ENCODE assay signal across 10 mouse cellular contexts in the genomic region with DNA sequence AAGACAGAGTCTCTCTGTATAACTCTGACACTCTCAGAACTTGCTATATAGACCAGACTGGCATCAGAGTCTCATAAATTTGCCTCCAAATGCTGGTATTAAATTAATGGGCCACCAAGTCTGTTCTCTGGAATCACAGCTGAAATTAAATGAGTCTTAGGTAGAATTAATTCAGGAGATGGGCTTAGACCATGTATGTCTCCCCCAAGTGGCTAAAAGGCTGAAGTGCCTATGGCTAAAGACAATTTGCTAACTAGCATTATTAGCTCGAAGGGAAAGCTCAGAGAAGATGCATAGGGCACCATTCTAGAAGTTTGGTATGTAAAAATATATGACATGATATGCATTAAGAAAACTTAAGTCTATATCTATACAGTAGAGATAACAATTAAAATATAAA. TPM values are rescaled to one million over a fixed set of nuclear protein-coding genes. Genes with fewer than 3 reads are reported as not detected.
DNase-seq lines count a peak whose midpoint lies in the region; ATAC-seq and TF ChIP-seq lines count a peak whose summit lies in the region.
"Had no signal": no experiment of that assay in that cellular context is flagged by ENCODE, and none has a peak within 500 bp of the region (broad histone marks: within the 10 kb centered on the region; RNA-seq: fewer than 3 reads in every experiment).

No protein-coding gene starts in this region.

- 19% methylated on average over 1 of the region's 1 CpGs for WGBS in liver, embryonic 14.5 days (ENCODE audit: insufficient replicate concordance)
- WGBS in liver, embryonic 11.5 days, result 48% methylated on average over 1 of the region's 1 CpGs
- WGBS in cerebellum, adult 2 months, result 22% methylated on average over 1 of the region's 1 CpGs

- H3K27me3 ChIP-seq in liver, embryonic 14.5 days (ENCODE audit: control insufficient read depth, insufficient read depth, low read length), result no peaks in the 10 kb centered on the region
- H3K27me3 ChIP-seq in liver, embryonic 11.5 days (replicated peaks; ENCODE audit: control insufficient read depth, insufficient read depth, low read length), result no peaks in the 10 kb centered on the region
- H3K27me3 ChIP-seq in cerebellum, adult 2 months (ENCODE audit: control insufficient read depth, insufficient read depth, low read length), result no peaks in the 10 kb centered on the region
- H3K27me3 ChIP-seq: liver, embryonic 15.5 days had no signal

- TF ChIP-seq EP300 in liver, embryonic 14.5 days (IDR thresholded peaks at IDR 0.05; ENCODE audit: low read depth), result no peak

- no peak overlapping the region for H3K27ac ChIP-seq in liver, embryonic 14.5 days
- no peak overlapping the region for H3K27ac ChIP-seq in liver, embryonic 11.5 days (ENCODE audit: low read depth, low read length)
- H3K27ac ChIP-seq in cerebellum, adult 2 months (ENCODE audit: insufficient read depth, low read length), result no peak overlapping the region
- H3K27ac ChIP-seq: liver, embryonic 15.5 days had no signal

- no peak for TF ChIP-seq POLR2A in cerebellum, adult 2 months (IDR thresholded peaks at IDR 0.05; ENCODE audit: borderline replicate concordance, insufficient read depth, low read length)

- no peak overlapping the region for H3K9ac ChIP-seq in liver, embryonic 14.5 days (replicated peaks)
- no peak overlapping the region for H3K9ac ChIP-seq in liver, embryonic 11.5 days (ENCODE audit: low read depth, low read length)
- H3K9ac ChIP-seq: liver, embryonic 15.5 days had no signal

- no peak for ATAC-seq in liver, embryonic 14.5 days (ENCODE audit: insufficient read depth)
- ATAC-seq in liver, embryonic 11.5 days (replicated peaks; ENCODE audit: low FRiP score), result no peak
- peak; percentile 51; the same call in 1 of the 2 replicates for ATAC-seq in granulocyte monocyte progenitor cell, adult 5-6 weeks (replicated peaks; ENCODE audit: poor library complexity, severe bottlenecking)

- H3K4me1 ChIP-seq in liver, embryonic 14.5 days (replicated peaks; ENCODE audit: control insufficient read depth in 2 of 2, insufficient read depth in 2 of 2, low read length in 1 of 2), result 0 out of 4 replicates have a peak, but pooled peaks cover 0 to 2% of the 10 kb centered on the region in 2 experiments
- H3K4me1 ChIP-seq in liver, embryonic 11.5 days (replicated peaks; ENCODE audit: control insufficient read depth, insufficient read depth, low read length), result no peaks in the 10 kb centered on the region
- no peaks in the 10 kb centered on the region for H3K4me1 ChIP-seq in cerebellum, adult 2 months (ENCODE audit: control insufficient read depth, insufficient read depth, low read length)
- H3K4me1 ChIP-seq: liver, embryonic 15.5 days had no signal

- intact Hi-C loops in left cerebral cortex, postnatal 4 days (cut with DNase I), result loop anchor here (2.0 to 10.0 kb wide), 2 partner anchors 249 to 483 kb away; a partner anchor contains a TSS

- H3K4me3 ChIP-seq in liver, embryonic 14.5 days (ENCODE audit: insufficient read depth in 1 of 2, low read depth in 2 of 2, low read length in 2 of 2), result no peak overlapping the region
- no peak overlapping the region for H3K4me3 ChIP-seq in liver, embryonic 11.5 days (ENCODE audit: low read depth, low read length)
- H3K4me3 ChIP-seq in cerebellum, adult 2 months (replicated peaks; ENCODE audit: insufficient read depth, low read depth, low read length), result no peak overlapping the region
- H3K4me3 ChIP-seq: erythroblast, embryonic 14.5 days; liver, embryonic 15.5 days had no signal

- no peaks in the 10 kb centered on the region for H3K36me3 ChIP-seq in liver, embryonic 14.5 days (replicated peaks; ENCODE audit: control insufficient read depth, insufficient read depth, low read depth)
- H3K36me3 ChIP-seq in liver, embryonic 11.5 days (ENCODE audit: control insufficient read depth, insufficient read depth, low read length), result no peaks in the 10 kb centered on the region
- H3K36me3 ChIP-seq: liver, embryonic 15.5 days had no signal

- no peak for DNase-seq in liver, embryonic 14.5 days (ENCODE audit: low read depth in 3 of 3, low spot score in 3 of 3)
- DNase-seq in liver, embryonic 11.5 days (ENCODE audit: low spot score), result no peak
- peak; percentile 19 for DNase-seq in MEL-GATA-1-ER (ENCODE audit: extremely low read depth, low read depth)
- DNase-seq in cerebellum, adult 2 months, result peak; percentile 23 to 45
- peak; percentile 36 for DNase-seq in left cerebral cortex, postnatal 4 days
- DNase-seq in retina, postnatal 7 days (ENCODE audit: low read depth, low spot score), result peak; percentile 34
- DNase-seq in thymus, postnatal 25 days, result no peak

- H3K4me2 ChIP-seq in liver, embryonic 14.5 days (ENCODE audit: low read depth), result no peak overlapping the region
- H3K4me2 ChIP-seq in liver, embryonic 11.5 days, result no peak overlapping the region
- H3K4me2 ChIP-seq: liver, embryonic 15.5 days had no signal

- TF ChIP-seq CTCF in liver, embryonic 14.5 days (IDR thresholded peaks at IDR 0.05; ENCODE audit: low read depth), result peak; percentile 34; the same call in 1 of the 2 replicates
- TF ChIP-seq CTCF in cerebellum, adult 2 months (IDR thresholded peaks at IDR 0.05; ENCODE audit: borderline replicate concordance, insufficient read depth, low read depth, low read length), result peak; percentile 19; the same call in 1 of the 2 replicates

- no peaks in the 10 kb centered on the region for H3K9me3 ChIP-seq in liver, embryonic 14.5 days (ENCODE audit: control insufficient read depth, low read length)
- H3K9me3 ChIP-seq in liver, embryonic 11.5 days (ENCODE audit: control insufficient read depth, low read length), result no peaks in the 10 kb centered on the region
- H3K9me3 ChIP-seq: liver, embryonic 15.5 days had no signal

RNA-seq across cellular contexts. Expression of a gene that starts 29.7 kb away (rescaled TPM):
- 3.9 and 6.5 TPM in 2 replicates for polyA plus RNA-seq in liver, embryonic 14.5 days (2012; rRNA removed)
- polyA plus RNA-seq in liver, embryonic 14.5 days (2014; fragmentation: Nextera tagmentation; extraction: Ambion mirVana), result 6.5 and 9.6 TPM in 2 replicates
- polyA plus RNA-seq in liver, embryonic 11.5 days (2014; fragmentation: Nextera tagmentation; extraction: Ambion mirVana), result 26.7 and 30.3 TPM in 2 replicates
- 33.1 and 33.3 TPM in 2 replicates for polyA plus RNA-seq in cerebellum, adult 2 months (2012; rRNA removed)
- 22.3 and 23.1 TPM in 2 replicates for total RNA-seq in granulocyte monocyte progenitor cell, adult 5-6 weeks (2014; fragmentation: Nextera tagmentation)
- 17.3 and 17.7 TPM in 2 replicates for total RNA-seq in granulocyte monocyte progenitor cell, adult 5-6 weeks (2017)
- 10 to 100 TPM; 55.8 to 55.9 TPM for total RNA-seq in left cerebral cortex, postnatal 4 days (2021)

RNA-seq across cellular contexts. Expression of a gene that starts 30.2 kb away (rescaled TPM):
- polyA plus RNA-seq in liver, embryonic 14.5 days (2012; rRNA removed), result not detected in 2 replicates
- not detected in 2 replicates for polyA plus RNA-seq in liver, embryonic 14.5 days (2014; fragmentation: Nextera tagmentation; extraction: Ambion mirVana)
- polyA plus RNA-seq in liver, embryonic 11.5 days (2014; fragmentation: Nextera tagmentation; extraction: Ambion mirVana), result 0.18 TPM in 1 of 2 replicates, not detected in the other
- 0.19 and 0.20 TPM in 2 replicates for polyA plus RNA-seq in cerebellum, adult 2 months (2012; rRNA removed)
- not detected in 2 replicates for total RNA-seq in granulocyte monocyte progenitor cell, adult 5-6 weeks (2014; fragmentation: Nextera tagmentation)
- total RNA-seq in granulocyte monocyte progenitor cell, adult 5-6 weeks (2017), result not detected in 2 replicates
- total RNA-seq in left cerebral cortex, postnatal 4 days (2021), result under 1 TPM; 0.40 to 0.84 TPM
- polyA plus RNA-seq: erythroblast, embryonic 14.5 days; liver, embryonic 15.5 days had no signal

RNA-seq across cellular contexts. Expression of a gene that starts 54.8 kb away (rescaled TPM):
- 1.3 and 2.5 TPM in 2 replicates for polyA plus RNA-seq in liver, embryonic 14.5 days (2012; rRNA removed)
- polyA plus RNA-seq in liver, embryonic 14.5 days (2014; fragmentation: Nextera tagmentation; extraction: Ambion mirVana), result 4.2 and 4.8 TPM in 2 replicates
- 13.6 and 19.5 TPM in 2 replicates for polyA plus RNA-seq in liver, embryonic 11.5 days (2014; fragmentation: Nextera tagmentation; extraction: Ambion mirVana)
- 8.9 and 9.6 TPM in 2 replicates for polyA plus RNA-seq in cerebellum, adult 2 months (2012; rRNA removed)
- 6.9 and 18.4 TPM in 2 replicates for total RNA-seq in granulocyte monocyte progenitor cell, adult 5-6 weeks (2014; fragmentation: Nextera tagmentation)
- total RNA-seq in granulocyte monocyte progenitor cell, adult 5-6 weeks (2017), result 10.6 and 13.3 TPM in 2 replicates
- 1 to 10 TPM; 6.5 to 6.7 TPM for total RNA-seq in left cerebral cortex, postnatal 4 days (2021)

RNA-seq across cellular contexts. Expression of a gene that starts 57.0 kb away (rescaled TPM):
- 3.0 and 3.9 TPM in 2 replicates for polyA plus RNA-seq in liver, embryonic 14.5 days (2012; rRNA removed)
- polyA plus RNA-seq in liver, embryonic 14.5 days (2014; fragmentation: Nextera tagmentation; extraction: Ambion mirVana), result 3.1 and 3.6 TPM in 2 replicates
- polyA plus RNA-seq in liver, embryonic 11.5 days (2014; fragmentation: Nextera tagmentation; extraction: Ambion mirVana), result 9.5 and 12.4 TPM in 2 replicates
- 36.8 and 37.8 TPM in 2 replicates for polyA plus RNA-seq in cerebellum, adult 2 months (2012; rRNA removed)
- 17.4 and 29.5 TPM in 2 replicates for total RNA-seq in granulocyte monocyte progenitor cell, adult 5-6 weeks (2014; fragmentation: Nextera tagmentation)
- 23.1 and 23.2 TPM in 2 replicates for total RNA-seq in granulocyte monocyte progenitor cell, adult 5-6 weeks (2017)
- total RNA-seq in left cerebral cortex, postnatal 4 days (2021), result 10 to 100 TPM; 21.2 to 23.5 TPM

Comparison
In these comparisons a context has a peak if more than half of its experiments do, and no peak if none do; other contexts are left out.
1. DNase-seq: peak in MEL-GATA-1-ER (single experiment), cerebellum, adult 2 months (2 of 2), left cerebral cortex, postnatal 4 days (single experiment) and retina, postnatal 7 days (single experiment); none in liver, embryonic 14.5 days (0 of 3), liver, embryonic 11.5 days (single experiment) and thymus, postnatal 25 days (single experiment).